Mouse (Mus musculus): Measurements from ENCODE around the gene Clca3a1. TPM values are rescaled to one million over a fixed set of nuclear protein-coding genes. Genes with fewer than 3 reads are reported as not detected.

Gene Clca3a1
- under 1 TPM in 1 of 2 experiments, not detected in 1; 0.83 TPM for polyA plus RNA-seq (2017; shearing (Covaris generic))

GRCm38 (mm10) chr3:144760592-144761309 lies at the start of gene Clca3a1:
TSS of gene Clca3a1 (minus strand) at chr3:144760977.

GRCm38 (mm10) chr3:144719901-144720747 lies 40.7 kb downstream of the Clca3a1 start, which contains the start of gene Sh3glb1:
TSS of gene Sh3glb1 (minus strand) at chr3:144720335.

Other genes starting within 250 kb of the Clca3a1 start
- gene Hs2st1, start 190.8 kb downstream of the Clca3a1 start, polyA plus RNA-seq (2017; shearing (Covaris generic)) = 10 to 100 TPM; 12.7 to 18.8 TPM
- gene Selenof, start 190.7 kb downstream of the Clca3a1 start, polyA plus RNA-seq (2017; shearing (Covaris generic)) = 100 to 1,000 TPM; 397 to 468 TPM
- gene Sh3glb1, start 40.6 kb downstream of the Clca3a1 start, polyA plus RNA-seq (2017; shearing (Covaris generic)) = 100 to 1,000 TPM; 166 to 180 TPM
- gene Clca3a2, start 58.5 kb upstream of the Clca3a1 start, polyA plus RNA-seq (2017; shearing (Covaris generic)) = under 1 TPM in 1 of 2 experiments, not detected in 1; 0.27 TPM
- gene Clca3b, start 88.4 kb upstream of the Clca3a1 start, polyA plus RNA-seq (2017; shearing (Covaris generic)) = under 1 TPM in 1 of 2 experiments, not detected in 1; 0.64 TPM
- under 1 TPM; 0.06 to 0.18 TPM for gene Clca4b, start 171.6 kb upstream of the Clca3a1 start, polyA plus RNA-seq (2017; shearing (Covaris generic))
- under 1 TPM in 1 of 2 experiments, not detected in 1; 0.18 TPM for gene Clca4a, start 214.1 kb upstream of the Clca3a1 start, polyA plus RNA-seq (2017; shearing (Covaris generic))